Mouse (Mus musculus) spleen, embryonic (tissue): ENCODE measurements around the gene Olfr301.

Source experiments
- CTCF ChIA-PET: fragments of 350-600 bp; sonication (Branson Sonifier 250); formaldehyde crosslinking; loops from one replicate; lab custom pipeline; 2022; lab: Charles Lee

The Olfr301 gene

DNA sequence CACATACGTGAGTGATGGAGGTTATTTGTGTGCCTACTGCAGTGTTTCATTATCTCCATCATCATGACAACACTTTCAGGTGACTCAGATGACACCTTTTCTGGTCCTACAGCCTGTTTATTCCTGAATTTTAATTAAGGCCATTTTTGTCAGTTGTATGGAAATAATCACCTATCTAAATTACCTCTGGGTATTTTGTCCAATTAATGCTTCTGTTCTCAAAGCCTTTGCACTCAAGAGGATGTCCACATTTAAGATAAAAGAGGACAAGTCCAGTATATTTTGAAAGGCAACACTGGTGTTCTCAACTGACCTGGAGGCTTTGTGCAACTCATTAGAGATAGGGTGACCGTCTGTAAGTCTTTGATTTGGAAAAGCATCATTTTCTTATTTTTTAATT, at the start of gene Olfr301:
Olfr301 (plus strand) TSS at position 301 of the 400 bp plus-strand sequence.
- CTCF ChIA-PET: no interaction called here

DNA sequence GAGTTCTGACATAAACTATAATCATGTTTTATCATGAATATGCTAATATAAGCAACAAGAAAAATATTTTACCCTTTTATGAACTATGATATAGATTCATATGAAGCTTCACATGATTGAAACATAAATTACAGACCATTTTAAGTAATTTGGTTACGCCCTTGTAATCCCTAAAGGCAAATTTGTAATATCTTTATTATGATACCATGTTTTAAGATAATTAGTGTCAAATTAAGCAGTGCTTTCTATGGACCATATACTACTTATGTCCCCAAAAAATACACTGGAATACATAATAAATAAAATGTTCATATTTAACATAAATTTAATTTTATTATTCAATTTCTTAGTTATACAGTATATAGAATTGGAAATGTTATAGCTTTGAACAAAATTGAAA, 36.8 kb upstream of the Olfr301 start, which contains the start of gene Olfr305:
Olfr305 (minus strand) TSS at position 101 of the 400 bp plus-strand sequence.
- CTCF ChIA-PET: no interaction called here

DNA sequence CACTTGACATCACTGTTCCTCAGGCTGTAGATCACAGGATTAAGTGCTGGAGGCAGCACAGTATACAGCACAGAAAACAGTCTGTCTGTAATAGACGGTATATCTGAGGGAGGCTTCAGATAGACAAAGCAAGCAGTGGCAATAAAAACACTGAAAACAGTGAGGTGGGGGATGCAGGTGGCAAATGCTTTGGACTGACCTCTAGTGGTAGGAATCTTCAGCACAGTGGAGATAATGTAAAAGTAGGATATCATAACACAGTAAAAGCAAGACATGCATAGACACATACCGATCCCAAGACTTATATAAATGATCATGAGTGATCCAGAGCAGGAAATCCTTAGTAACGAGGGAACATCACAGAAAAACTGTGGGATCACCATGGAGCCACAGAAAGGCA, 17.9 kb upstream of the Olfr301 start:
- CTCF ChIA-PET: no interaction called here

DNA sequence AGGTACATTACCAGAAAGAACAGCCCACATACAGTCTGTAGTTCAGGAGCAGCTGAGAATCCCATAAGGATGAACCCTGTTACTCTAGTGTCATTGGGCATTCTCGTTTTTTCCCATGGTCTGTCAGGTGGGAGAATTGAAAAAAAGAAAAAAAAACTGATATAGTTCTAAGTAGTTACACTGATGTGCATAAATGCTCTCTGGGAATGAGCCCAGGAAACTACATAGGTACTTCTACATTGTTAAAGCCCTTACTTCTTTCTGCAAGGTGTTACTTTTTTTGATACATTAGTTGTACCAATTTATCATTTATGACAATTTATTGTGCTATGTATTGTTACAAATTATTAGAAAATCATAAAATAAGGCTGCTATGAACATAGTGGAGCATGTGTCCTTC, 17.1 kb upstream of the Olfr301 start, which contains the start of gene Olfr304:
Olfr304 (minus strand) TSS at position 101 of the 400 bp plus-strand sequence.
- CTCF ChIA-PET: no interaction called here

DNA sequence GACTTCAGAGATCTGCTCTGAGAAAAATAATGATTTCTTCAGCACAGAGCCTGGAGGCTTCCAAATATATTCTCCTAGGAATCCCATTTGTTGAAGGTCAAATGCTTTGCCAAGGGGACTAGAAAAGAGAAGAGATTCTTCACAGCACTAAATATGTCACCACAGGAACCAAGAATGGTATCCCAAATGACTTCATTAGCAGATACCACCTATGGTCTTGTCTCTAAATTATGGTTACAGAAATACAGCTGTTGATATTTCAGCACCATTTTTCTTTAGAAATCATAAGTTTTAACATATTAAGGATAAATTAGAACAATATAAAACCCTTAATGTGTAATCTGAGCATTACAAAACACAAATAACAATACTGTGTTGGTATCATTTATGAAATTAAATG, 6.0 kb upstream of the Olfr301 start, which contains the start of gene Olfr303:
Olfr303 (minus strand) TSS at position 101 of the 400 bp plus-strand sequence.
- CTCF ChIA-PET: no interaction called here

DNA sequence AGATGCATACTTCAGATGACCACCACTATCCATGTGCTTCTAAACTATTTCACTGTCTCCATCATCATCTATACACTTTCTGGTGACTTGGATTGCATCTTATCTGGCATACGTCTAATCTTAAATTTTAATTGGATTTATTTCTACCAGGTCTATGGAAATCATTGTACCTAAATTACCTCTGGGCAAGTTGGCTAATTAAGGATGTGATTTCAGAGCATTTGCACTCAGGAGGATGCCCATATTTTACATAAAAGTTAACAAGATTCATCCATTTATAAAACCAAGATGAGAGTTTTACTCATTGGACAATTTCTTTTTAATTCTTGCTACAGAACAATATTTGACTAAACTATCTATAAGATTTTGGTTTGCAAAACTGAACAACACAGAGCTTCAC, 56.0 kb downstream of the Olfr301 start, which contains the start of gene Olfr299:
Olfr299 (plus strand) TSS at position 301 of the 400 bp plus-strand sequence.
- CTCF ChIA-PET: no interaction called here
